Mouse (Mus musculus) layer of hippocampus, adult 9-11 months (tissue): ENCODE data around the gene Ttc39a.
"Not testable (repeated sequence)": the region's sequence is repeated elsewhere in the genome, so short reads cannot be mapped to it uniquely, and the experiment has no call there.

ENCODE experiments used
- DNase-seq: peaks from one replicate; pipeline ENCODE4 v3.0.0; 2022

Gene Ttc39a

GRCm38 (mm10) chr4:109406486-109407175 is at the start of gene Ttc39a:
Gene Ttc39a (plus strand): TSS chr4:109406623.
- DNase-seq: no peak

GRCm38 (mm10) chr4:109378107-109378506 is 28.3 kb upstream of the Ttc39a start:
- no peak for DNase-seq

DNA sequence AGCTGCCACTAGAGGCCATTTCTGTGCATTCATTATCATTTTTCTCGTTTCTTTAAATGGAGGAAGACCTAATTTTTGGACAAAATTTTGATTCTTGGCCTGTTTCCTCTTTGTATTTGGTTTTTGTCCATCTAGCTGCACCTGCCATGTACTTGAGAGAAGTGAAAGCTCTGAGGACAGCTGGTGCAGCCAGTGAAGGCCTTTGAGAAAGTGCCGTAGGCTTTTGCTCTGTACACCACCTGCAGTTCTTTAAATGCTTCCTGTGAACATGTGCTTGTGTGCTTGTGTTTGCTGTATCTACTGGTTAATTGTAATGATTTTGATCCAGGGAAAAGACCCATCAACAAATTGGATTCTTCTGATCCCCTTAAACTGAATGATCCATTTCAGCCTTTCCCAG is 24.0 kb upstream of the Ttc39a start:
- DNase-seq: no peak

GRCm38 (mm10) chr4:109385599-109385998 is 20.8 kb upstream of the Ttc39a start:
- peak; percentile 35 for DNase-seq

- DNase-seq: no peak
Measured at GRCm38 (mm10) chr4:109393229-109393779, 13.1 kb upstream of the Ttc39a start.

GRCm38 (mm10) chr4:109393902-109394301 is 12.5 kb upstream of the Ttc39a start:
- DNase-seq: no peak

- DNase-seq: no peak
Measured at GRCm38 (mm10) chr4:109394314-109395074, 11.9 kb upstream of the Ttc39a start.

DNA sequence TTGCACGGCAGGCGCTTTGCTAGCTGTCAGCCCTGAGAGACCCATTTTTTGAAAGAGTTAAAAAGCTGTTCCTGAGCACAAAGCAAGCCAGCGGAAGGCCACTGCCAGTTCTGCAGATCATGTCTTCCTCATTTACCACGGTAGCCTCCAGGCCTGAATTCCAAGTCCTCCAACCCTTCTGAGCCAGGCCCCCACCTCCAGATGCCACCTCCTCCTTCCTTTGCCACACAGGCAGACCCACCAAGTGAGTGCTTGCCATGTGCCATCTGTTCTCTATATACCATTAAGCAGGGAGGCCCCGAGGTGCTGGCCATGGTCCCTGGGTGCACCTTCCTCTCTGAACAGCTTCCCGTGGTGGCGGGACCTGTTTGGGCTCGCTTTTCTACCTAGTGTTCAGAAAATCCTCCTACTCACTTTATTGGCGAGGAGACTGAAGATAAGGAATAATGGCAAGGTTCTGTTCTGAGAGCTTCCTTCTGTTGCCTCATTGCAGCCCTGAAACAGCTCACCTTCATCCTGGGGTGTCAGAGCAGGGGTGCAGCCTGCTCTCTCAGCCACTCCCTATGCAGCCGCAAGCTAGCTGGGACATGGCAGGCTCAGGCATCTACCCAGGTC is 6.0 kb upstream of the Ttc39a start:
- no peak for DNase-seq

GRCm38 (mm10) chr4:109401176-109401689 is 5.2 kb upstream of the Ttc39a start:
- DNase-seq: no peak

DNA sequence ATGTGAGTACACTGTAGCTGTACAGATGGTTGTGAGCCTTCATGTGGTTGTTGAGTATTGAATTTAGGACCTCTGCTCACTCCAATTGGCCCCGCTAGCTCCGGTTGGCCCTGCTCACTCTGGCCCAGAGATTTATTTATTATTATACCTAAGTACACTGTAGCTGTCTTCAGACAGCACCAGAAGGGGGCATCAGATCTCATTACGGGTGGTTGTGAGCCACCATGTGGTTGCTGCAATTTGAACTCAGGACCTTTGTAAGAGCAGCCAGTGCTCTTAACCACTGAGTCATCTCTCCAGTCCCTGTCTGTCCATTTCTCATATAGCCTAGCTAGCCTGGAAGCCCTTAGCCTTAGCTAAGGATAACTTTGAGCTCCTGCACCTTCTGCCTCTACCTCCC is 1.5 kb upstream of the Ttc39a start:
- DNase-seq: not testable (repeated sequence)

GRCm38 (mm10) chr4:109405415-109405814 is 1.0 kb upstream of the Ttc39a start:
- no peak for DNase-seq

- DNase-seq: peak; percentile 48
Measured at GRCm38 (mm10) chr4:109406054-109406485, 353 bp upstream of the Ttc39a start.

DNA sequence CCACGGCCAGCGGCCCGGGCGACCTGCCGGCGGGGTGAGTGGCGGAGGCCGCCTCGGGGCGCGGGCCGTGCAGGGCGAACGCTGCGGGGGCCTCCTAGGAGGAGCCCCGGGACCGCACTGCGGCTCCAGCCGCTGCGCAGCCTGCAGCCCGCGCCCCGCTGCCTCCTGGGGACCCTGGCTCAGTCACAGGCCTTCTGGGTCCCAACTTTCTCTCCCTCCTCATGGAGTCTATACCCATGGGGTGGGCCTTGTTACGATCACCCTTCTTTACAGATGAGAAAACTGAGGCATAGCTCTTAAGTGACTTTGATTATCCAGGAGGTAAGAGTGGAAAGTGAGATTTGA is 725 bp downstream of the Ttc39a start:
- DNase-seq: no peak

- no peak for DNase-seq
Measured at GRCm38 (mm10) chr4:109407701-109408485, 1.5 kb downstream of the Ttc39a start.

DNA sequence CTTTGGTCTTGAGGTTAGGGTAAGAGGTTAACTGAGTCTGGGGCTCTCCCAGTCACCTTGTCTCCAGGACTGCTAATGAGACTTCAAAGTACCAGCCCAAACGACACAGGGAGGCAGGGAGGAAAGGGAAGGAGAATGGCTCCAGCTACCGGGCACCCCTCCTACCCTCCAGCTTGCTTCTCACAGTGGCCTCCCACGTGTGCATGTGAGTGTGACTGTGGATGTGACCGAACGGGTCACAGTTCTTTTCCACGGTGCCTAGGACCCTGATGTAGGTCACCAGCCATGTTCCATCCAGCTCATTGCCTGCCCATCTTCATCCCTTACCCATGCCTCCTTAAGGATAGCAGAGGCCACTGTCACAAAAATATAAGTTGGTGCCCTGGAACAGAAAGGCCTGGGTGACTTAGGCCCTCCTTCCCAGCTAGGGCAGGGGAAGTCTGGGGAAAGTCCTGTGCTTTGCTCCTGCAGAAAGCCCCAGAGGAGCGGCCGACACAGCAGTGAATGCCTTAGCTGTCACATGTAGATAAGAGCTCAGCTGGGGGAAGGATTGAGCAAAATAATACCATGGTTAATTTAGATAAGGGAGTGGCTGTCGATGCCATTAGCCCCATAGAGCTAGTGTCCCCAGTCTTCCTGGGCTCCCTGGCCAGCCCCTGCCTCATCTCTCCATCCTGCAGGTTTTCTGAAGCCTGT is 4.4 kb downstream of the Ttc39a start:
- DNase-seq: no peak

DNA sequence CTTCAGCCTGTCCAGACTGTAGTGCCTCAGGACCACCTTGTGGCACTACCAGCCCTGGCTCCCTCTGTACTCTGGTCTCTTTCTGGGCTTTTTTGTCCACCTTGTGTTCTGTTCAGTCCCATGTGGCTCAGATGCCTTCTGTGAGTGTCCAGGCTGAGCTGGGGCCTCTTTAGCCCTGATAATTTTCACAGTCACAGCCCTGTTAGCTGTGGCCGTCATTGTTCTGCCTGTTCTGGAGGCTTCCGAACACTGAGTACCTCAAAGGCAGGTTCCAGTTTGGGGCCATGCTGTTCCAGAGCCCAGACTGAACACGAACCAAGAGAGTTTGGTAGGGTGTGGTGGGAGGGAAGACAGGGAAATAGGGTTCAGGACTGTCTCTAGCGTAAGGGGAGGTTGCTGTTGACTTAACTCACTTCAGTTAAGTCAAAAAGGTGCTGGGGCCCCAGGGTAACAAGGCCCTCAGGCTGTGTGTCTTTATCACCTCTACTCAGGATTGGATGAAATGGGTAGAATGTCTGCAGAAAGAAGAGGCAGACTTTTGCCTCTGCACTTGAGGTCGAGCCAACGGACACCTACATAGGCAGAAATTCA is 5.0 kb downstream of the Ttc39a start:
- DNase-seq: no peak

- no peak for DNase-seq
Measured at GRCm38 (mm10) chr4:109412233-109412632, 5.8 kb downstream of the Ttc39a start.

DNA sequence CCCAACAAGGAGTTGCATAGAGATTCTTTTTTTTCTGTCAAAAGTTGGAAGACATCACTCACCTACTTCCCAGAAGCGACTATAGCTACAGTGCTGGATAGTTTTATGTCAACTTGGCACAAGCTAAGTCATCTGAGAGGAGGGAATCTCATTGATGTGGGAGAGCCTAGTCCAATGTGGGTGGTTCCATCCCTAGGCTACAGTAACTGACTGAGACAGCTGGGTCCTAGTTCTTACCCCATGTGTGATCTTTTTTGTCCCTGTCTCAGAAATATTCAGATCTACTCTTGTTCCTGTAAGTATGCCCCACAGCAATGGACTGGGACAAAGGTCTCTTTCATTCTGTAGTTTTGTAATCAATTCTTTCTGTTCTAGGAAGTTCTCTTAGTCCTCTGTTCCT is 11.6 kb downstream of the Ttc39a start:
- DNase-seq: no peak

- DNase-seq: no peak
Measured at GRCm38 (mm10) chr4:109419017-109419416, 12.6 kb downstream of the Ttc39a start.

DNA sequence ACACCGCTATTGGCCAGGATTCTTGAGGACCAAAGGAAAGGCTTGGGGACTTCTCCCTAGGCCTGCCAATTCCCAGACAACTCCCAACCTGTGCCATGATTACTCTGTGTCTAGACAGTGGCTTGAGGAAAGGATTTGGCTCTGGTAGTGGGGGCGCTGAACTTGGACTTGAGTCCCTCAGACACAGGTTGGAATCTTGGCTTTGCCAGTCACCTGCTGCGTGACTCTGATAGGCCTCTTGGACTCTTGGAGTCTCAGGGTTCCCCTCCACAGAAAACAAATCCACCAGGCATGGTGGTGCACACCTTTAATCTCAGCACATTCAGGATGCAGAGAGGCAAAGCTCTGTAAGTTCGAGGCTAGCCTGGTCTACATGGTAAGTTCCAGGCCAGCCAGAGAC is 13.1 kb downstream of the Ttc39a start:
- DNase-seq: no peak

GRCm38 (mm10) chr4:109420138-109420795 is 13.8 kb downstream of the Ttc39a start:
- no peak for DNase-seq
